Mouse (Mus musculus) lung, adult 18-20 months (tissue): ENCODE data around the gene Kdm2a.
A peak's percentile ranks its signal among the peaks of the same experiment; 100 is the strongest.

Experiments
- DNase-seq, 2 experiments: peaks; one replicate each; pipeline ENCODE4 v3.0.0; 2022; ENCODE audit warnings: mixed read lengths in 2 of 2

Gene Kdm2a

DNA sequence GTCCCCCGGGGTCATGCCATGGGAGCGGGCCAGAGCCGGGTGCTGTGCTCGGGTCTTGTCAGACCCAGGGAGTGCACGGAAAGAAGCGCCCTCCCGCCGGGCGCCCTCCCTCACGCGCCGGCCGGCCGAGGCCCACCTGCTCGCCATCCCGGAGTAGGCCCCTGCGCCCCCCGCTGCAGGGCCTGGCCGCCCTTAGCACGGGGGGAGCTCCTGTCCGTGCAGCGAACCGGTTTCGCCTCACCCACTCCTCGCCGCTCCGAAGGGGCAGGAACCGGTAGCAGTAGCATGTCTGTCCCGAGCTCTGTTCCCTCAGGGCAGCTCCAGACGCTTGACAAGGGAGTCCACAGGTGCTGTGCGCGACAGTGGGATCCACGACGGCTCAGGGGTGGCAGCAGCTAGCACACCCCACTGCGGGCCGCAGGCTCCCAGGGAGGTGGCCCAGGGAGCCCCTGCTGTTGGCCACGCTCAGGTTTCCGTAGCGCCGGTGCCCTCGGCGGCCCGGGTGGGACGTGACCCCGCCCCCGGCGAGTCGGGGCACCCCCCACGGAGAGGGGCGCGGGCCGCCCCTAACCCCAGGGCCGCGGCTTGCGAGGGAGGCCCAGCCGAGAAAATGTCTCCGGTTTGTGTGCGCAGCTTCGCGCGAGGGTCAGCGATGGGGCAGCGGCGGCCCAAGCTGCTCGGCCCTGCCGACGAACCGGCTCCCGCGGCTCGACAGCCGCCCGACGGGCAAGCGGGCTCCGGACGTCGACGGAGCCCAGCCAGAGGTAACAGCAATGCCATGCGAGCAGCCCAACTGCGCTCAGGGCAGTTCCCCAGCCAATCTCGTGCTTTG lies at the start of gene Kdm2a:
TSS of gene Kdm2a (minus strand) at position 488 of the 832 bp plus-strand sequence.
- DNase-seq = peak; percentile 44 to 55

DNA sequence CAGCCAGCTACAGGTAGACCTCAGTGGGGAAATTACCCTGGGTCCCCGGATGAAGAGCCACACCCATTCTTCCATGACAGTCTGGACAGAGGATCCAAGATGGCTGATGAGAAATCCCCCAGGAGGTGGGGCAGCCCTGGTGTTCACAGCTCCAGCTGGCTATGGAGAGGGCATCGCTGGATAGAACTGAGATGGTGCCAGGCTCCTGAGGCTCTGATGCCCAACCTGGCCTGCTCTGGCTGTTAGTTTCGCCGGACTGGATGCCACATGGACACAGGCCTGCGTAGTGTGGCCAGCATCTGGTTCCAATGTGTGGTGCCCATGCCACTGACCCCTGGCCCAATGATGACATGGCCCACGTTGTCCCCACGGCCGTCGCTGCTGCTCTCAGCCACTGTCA lies 49.4 kb upstream of the Kdm2a start:
- DNase-seq = no peak

DNA sequence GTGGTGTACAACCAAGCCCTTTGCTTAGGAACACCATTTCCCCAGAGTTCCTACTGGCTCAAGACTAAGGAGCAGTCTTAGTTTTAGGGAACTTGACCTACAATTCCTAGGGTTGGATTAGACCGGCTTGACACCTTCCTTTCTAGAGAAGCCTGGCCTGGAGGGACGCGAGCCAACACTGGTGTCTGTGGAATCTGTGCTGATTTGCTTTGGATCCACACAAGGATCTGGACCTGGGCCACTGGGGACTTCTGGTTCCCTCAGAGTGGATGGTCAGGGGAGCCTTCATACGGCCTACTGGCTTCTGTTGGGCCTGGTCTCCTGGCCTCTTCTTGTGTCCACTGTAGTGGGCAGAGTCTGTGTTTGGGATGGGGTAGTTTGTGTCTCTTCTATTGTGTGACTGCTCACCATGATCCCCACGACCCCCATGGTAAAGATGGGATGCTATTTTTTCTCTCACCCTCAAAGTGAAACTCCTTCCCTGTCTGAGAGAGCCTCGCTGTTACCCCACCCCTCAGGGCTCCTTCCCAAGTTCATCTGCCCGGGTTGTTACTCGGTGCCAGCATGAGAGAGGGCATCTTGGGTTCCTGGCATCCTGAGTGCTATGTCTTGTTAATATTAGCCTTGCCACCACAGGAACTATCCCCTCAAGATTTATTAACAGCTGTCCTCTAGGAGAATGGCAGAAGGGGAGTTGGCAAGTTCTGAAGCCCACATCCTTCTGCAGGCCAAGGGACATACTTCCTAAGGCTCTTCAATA lies 48.8 kb upstream of the Kdm2a start:
- no peak for DNase-seq

DNA sequence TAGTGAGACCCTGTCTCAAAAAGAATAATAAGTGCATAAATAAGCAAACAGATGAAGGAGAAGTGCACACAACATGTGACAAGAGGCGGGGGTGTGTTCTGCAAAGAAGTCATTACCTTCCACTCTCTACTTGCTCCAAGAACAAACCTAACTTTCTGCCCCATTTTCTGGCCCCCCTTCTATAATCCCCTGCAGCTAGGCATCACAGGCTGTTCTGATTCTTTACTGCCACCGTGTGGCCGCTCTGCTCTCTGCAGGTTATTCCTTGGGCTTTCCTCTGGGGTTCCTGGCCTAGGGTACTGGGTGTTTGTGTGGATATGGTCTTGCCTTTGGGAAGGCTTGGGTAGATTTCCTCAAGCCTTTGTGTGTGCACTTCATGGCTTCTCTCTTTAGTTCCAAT lies 44.3 kb upstream of the Kdm2a start:
- peak; percentile 58 to 70 for DNase-seq

DNA sequence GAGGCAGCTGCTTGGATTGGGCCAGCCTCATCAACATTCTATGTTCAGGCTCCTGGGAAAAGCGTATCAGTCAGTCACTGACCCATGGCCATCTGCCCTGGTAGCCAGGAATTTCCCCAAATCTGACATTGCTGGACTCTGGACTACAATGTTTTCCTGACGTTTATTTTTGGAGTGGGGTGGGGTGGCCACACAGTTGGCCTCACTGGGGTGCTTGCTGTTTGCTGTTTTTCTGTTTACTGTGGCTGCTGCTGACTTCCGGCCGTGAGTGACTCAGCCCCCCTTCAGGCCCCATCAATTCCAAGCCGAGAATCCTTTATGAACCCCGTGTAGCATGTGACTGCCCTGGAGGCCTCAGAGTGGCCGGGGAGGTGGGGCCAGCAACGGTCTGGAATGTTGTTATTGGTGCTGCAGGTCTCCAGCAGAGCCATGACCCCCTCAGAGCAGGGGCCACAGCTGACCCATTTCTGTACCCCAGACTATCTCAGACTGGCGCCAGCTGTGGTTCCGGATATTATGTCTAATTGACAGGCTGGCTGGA lies 43.6 kb upstream of the Kdm2a start:
- DNase-seq = peak; percentile 30 to 36

DNA sequence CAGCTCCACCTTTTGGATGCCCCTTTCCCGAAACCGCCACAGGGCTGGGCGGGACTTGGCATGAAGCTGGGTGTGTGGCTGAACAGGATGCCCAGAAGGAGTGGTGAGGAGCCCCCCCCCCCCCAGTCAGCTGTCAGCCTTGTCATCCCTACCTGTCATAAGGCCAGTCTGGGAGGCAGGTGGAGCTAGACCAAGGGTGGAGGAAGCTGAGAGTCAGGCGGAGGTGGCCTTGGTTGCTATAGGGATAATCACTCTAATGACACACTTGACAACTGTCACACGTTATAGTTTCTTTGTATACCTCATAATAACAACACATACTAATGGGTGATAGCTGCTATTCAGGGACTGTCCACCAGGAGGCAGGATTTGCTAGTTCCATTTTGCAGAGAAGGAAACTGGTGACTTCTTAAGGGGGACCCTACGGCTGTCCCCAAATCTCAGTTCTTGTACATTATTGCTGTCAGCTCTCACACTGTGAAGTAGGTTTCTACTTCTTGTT lies 43.1 kb upstream of the Kdm2a start:
- peak; percentile 33 to 59 for DNase-seq

DNA sequence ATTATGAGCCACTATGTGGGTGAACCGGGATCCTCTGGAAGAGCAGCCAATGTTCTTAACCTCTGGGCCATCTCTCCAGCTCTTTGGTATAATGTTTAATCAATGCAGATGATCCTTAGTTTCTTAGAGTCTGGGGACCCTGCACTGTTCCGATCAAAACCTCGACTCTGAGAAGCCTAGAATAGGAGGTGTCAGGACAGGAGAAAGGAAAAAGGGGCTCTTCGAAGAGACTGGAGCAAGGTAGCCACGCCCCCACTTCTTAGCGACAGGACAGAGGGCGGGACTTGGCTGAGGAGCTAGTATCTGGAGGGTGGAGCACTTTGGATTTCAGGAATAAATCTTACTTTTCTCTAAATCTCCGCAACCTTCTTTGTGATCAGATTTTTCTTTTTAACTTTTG lies 42.1 kb upstream of the Kdm2a start:
- DNase-seq = peak; percentile 63 to 81

DNA sequence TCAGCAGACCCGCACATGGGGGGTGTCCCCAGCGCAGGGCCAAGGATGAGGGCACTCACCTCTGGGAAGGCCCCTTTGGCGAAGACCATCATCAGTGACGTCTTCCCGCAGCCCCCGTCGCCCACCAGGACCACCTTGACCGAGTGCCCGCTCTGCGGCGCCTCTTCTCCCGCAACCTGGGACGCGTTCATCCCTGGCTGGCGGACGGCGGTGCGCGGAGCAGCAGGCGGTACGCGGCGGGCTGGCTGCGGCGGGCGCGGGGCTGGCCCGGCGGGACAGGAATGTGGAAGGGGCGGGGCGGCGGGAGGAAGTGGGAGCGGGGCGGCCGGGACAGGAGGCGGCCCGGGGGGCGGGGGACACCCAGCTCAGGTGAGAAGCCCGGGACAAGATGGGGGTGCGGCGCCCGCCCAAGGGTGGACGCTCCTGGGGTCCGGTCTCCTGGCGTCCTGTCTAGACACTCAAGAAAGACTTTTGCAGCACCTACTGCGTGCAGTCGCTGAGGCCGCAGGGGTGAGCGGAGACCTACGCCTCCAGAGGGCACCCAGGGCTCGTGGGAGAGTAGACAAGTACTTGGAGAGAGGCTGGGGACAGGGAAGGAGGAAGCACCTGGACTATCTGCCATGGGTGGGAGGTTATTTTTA lies 41.2 kb upstream of the Kdm2a start, which contains the start of gene Rhod:
TSS of gene Rhod (minus strand) at position 272 of the 641 bp plus-strand sequence.
- DNase-seq = peak; percentile 73 to 82

DNA sequence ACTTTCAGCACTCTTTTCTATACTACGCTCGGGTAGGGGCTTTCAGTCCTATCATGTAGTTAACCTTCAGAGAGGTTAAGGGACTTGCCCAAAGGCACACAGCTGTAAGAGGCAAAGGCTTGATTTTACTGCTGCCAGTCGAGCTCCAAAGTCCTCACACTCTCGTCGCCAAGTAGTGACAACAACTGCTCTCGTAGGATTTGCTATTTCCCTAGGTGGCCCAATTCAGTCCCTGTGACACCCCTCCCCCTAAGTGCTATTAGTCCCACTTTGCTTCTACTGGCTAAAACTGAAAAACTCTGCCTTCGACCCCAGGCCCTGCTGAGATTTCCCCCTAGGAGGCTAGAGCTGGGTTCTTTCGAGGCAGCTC lies 40.7 kb upstream of the Kdm2a start:
- DNase-seq = no peak

DNA sequence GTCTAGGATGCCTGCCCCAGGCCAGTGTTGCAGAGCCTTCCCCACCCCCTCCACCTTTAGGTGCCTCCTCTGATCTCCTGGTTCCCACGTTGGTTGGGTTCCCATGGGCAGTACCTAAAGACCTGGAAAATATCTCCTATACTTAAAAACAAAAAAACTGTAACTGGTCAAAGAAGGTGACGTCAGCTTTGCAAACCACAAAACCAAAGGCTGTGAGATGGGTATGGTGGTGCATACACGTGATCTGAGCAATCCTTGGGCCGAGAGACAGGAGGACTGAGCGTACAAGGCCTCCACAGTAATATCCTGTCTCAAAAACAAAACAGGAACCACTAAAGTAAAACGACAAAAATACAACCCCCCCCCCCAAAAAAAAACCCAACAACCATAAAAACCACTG lies 39.8 kb upstream of the Kdm2a start:
- DNase-seq = no peak

DNA sequence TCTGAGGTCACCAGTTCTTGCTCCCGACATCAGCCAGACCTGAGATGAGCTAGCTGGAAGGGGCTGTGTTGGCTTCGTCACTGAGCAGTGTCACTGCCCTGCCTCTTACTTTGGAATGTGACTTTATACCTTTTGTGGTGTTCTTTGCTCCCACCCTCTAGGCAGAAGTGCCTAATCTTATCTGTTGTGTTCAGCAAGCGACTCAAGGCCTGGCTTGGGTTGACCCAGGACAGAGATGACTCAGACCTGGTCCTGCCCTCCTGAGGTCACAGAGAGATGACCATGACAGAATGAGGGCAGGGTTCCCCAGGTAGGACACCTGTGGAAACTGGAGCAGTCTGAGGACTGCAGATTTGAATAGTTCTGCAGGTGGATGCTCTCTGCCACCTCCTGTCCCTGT lies 38.2 kb upstream of the Kdm2a start:
- no peak for DNase-seq

DNA sequence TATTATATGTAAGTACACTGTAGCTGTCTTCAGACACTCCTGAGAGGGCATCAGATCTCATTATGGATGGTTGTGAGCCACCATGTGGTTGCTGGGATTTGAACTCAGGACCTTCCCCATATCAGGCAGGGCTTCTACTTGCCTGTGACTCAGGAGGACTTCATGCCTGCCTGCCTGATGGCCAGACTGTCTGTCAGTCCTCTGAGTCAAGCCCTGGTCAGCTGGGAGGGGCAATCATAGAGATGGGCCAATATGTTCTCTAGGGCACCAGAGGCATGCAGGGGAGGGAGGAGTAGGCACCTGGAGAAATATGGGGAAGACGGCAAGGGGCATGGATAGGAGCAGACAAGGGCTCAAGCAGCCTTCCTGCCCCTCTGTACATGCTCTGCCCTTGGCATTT lies 36.9 kb upstream of the Kdm2a start:
- DNase-seq = no peak

DNA sequence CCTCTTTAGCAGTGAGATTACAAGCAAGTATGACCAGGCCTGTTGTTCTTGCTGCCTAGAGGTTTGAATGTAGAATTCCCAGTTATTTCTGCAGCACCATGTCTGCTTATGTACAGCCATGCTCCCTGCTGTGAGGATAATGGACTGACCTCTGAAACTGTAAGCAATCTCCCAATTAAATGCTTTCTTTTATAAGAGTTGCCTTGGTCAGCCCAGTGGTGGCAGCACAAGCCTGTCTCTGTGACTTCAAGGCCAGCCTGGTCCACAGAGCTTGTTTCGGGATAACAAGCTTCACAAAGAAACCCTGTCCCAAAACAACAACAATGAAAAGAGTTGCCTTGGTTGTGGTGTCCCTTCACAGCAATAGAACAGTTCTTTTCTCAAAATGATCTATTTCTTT lies 35.7 kb upstream of the Kdm2a start:
- DNase-seq = no peak

DNA sequence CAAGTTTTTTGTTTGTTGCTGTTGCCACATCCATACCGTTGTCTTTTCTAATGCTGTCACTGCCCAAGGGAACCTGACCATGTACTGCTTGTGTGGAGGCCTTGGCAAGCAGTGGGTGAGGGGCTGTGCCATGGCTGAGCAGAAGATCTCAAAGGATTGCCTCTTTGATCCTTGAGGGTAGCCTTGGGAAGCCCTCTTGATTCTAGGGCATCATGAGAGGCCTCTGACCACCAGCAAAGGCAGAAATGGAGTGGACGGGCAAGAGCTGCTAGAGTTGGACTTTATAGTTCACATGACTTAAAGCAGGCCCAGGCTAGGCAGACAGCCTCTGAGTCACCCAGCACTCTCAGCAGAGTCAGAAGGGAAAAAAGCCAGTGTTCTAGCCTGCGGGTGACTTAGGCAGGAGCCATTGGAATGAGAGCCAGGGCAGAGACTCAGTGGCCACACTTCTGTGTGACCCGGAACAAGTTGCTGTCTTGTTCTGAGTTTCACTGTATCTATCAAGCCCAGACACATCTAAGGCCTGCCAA lies 32.1 kb upstream of the Kdm2a start:
- no peak for DNase-seq

DNA sequence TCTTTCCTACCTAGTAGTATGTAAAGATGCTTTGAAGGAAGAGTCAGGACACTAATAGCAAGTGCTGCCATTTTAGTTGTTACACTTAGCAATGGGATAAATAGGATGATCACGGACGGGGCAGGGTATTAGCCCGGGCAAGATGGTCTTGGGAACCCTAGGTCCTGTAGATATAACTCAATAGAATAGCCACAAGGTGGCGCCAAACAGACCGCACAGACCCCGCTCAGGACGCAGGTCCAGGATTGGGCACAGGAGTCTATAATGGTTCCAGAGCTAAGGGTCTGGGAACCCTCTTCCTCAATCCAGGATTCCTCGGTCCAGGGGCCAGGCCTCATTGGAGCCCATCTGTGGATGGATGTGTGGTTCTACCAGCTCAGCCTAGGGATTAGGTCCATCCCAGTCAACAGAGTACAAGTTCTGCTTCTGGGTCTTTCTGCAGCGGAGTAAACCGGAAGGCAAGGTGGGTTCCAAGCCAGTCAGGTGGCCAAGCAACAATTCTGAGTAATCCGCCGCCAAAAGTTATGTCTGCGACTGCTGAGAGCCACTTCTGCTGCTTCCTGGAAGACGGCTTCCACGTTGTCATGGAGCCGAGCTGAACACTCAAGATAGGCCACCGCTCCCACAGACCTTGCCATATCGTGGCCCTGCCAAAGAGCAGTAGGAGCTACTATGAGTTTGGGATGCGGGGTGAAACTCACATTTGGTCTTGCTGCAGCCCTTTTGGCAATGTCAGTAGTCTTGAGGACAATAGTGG lies 27.7 kb upstream of the Kdm2a start:
- DNase-seq = no peak

DNA sequence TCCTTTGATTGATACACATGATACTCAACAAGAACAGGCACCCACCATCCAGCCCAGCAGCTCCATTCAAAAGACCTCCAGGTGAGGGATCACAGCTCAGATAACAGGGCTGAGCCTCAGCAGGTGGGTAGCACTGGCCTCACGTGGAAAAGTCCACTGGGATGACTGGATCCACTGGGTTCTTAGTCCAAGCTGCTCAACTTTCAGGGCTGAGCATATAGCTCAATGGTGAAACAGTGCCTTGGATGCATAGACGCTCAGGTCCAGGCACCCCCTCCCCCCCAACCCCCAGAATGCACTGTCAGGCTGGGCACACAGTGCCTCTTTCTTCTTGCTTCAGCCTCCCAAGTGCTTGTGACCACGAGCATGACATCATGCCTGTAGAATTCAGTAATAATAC lies 24.9 kb upstream of the Kdm2a start:
- no peak for DNase-seq

DNA sequence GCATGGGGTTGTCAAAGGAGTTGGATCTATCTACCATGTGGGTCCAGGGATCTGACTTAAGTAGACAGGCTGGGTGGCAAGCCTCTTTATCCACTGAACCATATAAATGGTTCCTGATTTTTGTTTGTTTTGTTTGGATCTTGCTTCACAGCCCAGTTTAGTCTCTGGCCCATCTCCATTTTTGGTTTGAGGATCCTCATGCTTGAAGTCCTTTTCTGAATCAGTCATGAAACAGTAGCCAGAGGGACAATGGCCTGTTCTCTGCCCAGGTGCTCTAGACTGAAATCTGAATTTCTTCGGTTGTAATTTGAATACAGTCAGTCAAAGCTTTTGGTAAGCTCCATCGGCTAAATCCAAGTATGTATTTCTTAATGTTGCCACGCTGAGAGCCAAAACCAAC lies 24.5 kb upstream of the Kdm2a start:
- no peak for DNase-seq

DNA sequence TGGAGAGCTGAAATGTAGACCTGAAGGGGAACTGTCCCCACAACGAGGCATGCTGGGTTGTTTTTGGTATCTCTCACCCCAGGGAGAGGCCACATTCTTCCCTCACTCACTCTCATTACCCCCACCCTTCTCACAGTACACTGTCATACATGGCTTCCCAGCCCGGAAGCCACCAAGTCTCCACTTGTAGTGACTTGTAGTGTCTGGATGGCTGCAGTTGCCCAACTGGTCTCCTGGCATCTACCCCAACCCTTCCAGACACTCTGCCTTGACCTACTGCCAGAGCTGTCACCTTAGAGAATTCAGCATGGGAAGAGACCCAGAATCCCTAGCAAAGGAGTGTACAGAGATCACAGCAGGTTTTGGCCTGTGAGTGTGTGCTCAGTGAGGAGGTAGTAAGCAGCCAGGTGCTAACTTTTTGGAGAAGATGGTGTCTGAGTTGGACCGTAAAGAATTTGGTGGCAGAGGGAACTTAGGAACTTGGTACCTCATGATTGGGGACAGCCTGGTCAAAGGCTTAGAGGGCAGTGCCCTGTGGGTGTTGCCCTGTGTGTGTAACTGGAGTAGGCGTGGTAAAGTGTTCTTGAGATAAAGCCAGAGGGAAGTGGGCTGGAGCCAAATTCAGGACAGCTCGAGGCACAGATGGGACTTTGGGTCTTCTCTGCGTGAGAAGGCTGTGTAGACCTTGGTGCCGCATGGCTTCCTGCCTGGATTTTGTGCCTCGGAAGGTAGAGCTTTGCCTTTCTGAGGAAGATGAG lies 22.2 kb upstream of the Kdm2a start:
- DNase-seq = peak in 1 of 2 experiments; percentile 41

DNA sequence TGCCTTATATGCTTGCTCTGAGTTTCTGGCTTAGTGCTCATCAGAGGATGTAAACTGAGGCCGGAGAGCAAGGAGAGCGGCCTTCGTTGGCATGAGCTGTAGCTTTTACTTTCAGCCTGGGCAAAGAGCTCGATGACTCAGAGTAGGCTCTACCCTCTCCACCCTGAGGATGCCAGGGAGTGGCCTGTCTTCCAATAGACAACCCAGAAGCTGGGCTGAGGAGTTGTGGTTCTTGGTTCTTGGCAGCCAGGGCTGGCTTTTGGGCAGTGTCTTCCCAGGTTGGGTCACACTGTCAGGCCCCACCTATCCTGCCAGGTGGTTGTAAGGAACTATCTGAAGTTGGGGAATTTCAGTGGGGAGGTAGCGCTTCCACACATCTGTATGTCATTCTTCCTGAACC lies 21.6 kb upstream of the Kdm2a start:
- DNase-seq = no peak

DNA sequence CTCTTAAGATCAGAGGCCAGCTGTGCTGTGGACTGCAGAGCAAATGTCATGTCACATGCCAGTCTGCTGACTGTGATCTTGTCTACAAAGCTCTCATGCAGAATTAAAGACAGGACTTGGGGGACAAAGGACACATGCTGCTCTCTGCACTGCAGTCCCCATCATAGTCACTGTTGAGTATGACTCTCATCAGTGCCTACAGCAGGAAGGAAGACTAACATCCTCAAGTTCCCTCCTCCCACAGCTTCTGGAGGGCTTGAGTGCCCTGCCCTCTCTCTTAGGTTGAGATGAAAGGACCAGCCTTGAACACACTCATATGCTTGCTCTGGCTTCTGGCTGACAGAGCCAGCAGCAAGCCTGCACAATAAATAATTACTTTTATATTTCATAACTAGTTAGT lies 19.6 kb upstream of the Kdm2a start:
- DNase-seq = no peak

DNA sequence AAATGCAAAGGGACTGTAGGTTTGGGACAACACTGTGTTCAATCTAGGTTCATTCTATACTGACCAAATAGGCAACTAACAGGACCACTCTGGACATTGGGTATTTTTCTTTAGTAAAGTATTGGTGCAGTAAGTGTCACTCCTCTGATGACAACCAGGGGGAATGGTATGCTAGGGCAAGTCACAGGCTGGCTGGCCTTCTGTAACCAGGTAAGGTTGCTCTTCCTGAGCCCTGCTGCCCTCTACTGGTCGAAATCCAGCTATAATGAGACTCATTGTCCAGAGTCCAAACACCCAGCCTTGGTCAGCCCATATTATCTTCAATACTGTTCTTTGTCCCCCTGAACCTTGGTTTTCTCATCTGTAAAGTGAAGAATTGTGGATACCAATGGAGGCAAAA lies 19.1 kb upstream of the Kdm2a start:
- DNase-seq = peak; percentile 64 to 75
